Mouse (Mus musculus): Measurements from ENCODE around the gene Vgf.

Vgf gene

DNA sequence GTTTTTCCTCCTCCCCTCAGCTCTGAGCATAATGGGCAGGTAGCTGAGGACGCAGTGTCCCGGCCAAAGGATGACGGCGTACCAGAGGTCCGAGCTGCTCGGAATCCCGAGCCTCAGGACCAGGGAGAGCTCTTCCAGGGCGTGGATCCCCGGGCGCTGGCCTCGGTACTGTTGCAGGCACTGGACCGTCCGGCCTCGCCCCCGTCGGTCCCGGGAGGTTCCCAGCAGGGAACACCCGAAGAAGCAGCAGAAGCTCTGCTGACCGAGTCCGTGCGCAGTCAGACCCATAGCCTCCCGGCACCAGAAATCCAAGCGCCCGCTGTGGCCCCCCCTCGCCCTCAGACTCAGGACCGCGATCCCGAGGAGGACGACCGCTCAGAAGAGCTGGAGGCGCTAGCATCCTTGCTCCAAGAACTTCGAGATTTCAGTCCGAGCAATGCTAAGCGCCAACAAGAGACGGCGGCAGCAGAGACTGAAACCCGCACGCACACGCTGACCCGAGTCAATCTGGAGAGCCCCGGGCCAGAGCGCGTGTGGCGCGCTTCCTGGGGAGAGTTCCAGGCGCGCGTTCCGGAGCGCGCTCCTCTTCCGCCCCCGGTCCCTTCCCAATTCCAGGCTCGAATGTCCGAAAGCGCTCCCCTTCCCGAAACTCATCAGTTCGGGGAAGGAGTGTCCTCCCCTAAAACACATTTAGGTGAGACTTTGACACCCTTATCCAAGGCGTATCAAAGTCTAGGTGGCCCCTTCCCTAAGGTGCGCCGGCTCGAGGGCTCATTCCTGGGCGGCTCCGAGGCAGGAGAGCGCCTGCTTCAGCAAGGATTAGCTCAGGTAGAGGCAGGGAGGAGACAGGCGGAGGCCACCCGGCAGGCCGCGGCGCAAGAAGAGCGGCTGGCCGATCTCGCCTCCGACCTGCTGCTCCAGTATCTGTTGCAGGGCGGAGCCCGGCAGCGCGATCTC, 5.2 kb downstream of the Vgf start:
- DNase-seq, result no peak

- no peak for DNase-seq
Measured at GRCm38 (mm10) chr5:137032033-137032421, 5.8 kb downstream of the Vgf start.

GRCm38 (mm10) chr5:137032641-137033074, 6.5 kb downstream of the Vgf start:
- peak; percentile 99 for DNase-seq

DNA sequence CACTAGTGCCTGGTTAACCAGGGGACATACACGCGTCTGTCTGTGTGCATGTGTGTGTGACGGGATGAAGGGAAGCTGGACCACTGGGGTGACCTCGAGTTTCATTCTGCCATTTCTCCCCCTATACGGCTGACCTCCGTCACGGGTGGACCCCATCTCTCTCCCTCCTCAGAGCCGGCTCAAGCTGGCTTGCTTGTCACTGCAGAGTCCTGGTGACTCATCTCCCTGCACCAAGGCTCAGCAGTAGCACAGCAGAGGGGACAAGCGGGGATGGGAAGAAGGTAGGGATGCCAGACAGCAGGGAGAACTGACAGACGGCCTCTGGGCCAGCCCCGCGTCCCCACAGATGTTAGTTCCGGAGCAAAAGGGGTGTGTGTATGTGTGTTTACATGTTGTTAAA, 10.0 kb downstream of the Vgf start:
- DNase-seq, result no peak

GRCm38 (mm10) chr5:137039453-137039852, 13.3 kb downstream of the Vgf start:
- DNase-seq, result no peak

DNA sequence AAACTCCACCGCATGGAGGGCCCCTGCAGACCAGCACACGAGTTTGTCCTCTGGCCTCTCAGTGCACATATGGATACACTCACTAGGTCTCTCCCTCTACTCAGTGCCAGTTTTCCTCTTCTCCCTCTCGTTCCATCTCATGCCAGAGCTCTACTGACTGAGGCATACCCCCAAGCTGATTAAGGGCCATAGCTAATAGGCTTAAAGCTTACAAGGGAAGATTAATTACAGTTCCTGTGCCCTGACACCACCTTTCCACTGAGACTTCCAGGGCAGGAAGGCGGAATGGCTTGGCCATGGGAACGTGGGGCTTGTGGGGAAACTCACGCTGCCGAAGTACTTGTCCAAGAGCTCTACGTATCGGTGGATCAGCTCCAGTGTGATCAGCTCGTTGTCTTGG, 15.2 kb downstream of the Vgf start:
- no peak for DNase-seq

DNA sequence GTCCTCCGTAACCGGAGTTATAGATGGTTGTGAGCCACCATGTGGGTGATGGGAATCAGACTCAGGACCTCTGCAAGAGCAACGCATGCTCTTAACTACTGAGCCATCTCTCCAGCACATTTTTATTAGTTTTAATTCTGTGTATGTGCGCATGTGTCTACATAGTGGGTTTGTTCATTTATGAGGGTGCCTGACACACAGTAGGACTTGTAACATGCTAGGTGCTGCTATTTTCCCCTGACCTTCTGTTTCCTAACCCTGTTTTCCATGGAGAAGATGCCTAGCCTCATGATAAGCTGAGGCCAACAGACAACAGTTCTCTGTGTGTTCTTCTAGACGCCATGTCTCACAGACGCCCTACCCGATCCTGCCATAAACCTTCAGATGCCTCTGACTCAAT, 17.8 kb downstream of the Vgf start:
- no peak for DNase-seq

GRCm38 (mm10) chr5:137045402-137046323, 19.5 kb downstream of the Vgf start, which contains the start of gene Ap1s1:
Ap1s1 (minus strand) TSS chr5:137046135.
- DNase-seq, result peak; percentile 100

DNA sequence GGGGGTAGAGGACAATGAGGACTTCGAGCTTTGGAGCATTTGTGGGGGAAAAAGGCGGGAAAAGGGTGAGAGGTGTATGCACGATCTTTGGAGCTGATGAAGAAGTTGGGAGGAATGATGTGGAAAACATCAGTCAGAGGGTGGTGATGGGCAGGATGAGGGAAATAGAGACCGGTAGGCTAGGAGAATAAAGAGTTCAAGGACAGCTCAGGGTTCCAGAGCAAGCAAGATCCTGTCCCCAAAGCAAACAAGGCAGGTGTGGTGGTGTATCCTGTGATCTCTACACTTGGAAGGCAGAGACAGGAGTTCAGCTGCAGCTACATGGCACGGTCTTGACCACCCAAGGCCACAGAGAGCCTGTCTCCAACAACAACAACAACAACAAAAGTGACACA, 20.1 kb downstream of the Vgf start:
- DNase-seq, result no peak

DNA sequence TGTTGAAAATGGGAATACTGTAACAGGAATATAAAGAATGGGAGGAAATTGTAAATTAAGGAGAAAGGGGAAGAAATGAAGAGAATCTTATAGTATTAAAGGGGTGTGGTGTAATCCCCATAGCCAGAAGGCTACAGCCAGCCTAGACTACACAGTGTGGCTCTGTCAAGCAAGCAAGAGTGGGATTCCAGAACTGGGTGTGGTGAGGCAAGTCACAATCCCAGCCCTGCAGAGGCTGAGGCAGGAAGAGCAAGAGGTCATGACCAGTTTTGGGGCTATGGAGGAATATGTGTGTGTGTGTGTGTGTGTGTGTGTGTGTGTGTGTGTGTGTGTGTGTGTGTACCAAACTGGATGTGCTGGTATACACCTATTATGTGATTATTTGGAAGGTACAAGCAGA, 20.8 kb downstream of the Vgf start:
- DNase-seq, result no peak

- no peak for DNase-seq
Measured at GRCm38 (mm10) chr5:137051125-137051524, 24.9 kb downstream of the Vgf start.

DNA sequence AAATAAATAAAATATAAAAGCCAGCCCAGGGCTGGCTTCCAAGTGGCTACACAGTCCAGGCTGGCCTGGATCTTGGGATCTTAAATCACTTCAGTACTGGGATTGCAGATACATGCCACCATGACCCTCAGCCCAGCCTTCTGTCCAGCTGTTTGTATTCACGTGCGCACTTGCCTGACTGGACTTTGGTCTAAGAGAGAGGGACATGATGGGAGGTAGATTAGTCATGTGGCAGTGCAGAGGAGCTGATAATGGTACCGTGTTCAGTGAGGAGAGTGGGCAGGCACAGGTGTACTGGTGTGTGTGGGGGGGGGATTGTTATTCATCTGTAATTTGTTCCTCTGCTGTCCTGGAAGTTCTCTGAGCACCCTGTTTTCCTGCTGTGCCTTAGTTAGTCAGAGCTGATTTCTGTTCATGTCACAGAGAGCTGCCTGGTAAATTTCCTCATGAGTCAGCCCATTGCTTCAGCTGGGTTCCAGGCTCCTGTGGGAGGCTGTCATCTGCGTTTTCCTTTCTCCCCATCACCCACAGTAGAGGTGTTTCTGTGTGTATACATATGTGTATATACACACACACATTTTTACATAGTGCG, 25.8 kb downstream of the Vgf start:
- DNase-seq, result no peak

DNA sequence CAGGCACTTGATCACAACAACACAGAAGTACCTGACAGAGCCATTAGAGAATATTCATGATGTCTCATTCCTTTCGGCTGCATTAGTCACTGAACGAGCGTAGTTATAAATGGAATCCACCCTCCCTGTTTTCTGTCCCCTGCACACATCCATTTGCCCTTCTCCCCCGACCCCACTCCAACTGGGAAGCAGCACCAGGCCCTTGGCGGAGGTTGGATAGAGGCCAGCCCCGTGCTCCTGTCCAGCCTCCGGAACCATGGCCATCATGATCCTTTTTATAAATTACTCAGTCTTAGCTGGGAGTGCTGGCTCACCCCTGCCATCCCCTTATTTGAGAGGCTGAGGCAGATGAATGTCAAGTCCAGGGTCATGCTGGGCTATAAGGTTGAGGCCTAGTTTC, 28.1 kb downstream of the Vgf start:
- DNase-seq, result no peak

DNA sequence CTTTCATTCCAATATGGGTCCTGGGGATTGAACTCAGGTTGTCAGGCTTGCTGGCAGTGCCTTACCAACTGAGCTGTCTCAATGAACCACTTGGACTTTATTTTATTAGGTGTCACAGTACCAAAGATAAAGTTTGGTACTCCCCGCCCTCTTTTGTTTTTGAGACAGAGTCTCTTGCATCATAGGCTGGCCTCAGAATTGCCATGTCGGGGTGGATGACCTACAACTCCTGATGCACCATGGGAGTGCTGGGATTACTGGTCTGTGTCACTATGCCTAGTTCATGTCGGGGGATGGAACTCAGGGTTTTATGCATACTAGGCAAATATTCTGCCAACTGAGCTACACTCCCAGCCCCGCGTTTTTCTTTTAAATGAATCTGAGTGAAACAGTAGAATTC, 28.7 kb downstream of the Vgf start:
- DNase-seq, result no peak

DNA sequence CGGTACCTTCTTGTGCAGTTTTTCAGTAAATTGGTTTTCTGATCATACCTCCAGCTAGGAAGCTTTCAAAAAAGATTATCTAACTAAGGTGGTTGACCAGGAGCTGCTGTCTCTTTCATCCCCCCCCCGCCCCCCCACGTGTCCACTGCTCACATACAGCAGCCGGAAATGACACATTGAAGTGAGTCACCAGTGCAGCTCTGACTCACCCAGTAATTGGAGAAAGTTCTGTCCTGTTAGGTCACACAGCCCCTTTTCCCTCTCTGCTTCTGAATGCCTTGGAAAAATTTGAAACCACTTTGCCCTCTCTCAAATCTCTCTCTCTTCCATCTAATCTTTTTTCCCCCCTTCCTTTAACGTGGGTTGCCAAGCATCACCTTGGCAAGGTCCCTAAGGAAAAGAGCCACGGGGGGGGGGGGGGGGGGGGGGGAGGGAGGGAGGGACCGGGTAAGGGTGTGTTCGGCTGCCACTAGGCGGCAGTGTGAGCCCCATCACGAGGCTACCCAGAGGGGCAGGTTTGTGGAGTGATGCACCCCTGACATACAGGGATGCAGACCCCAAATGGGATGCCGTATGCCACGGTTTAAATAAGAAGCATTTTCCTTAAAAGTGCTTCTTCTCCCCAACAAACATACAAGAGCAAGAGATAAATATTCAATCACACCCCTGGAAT, 35.8 kb downstream of the Vgf start:
- peak; percentile 97 for DNase-seq

- DNase-seq, result peak; percentile 92
Measured at GRCm38 (mm10) chr5:137062601-137063000, 36.4 kb downstream of the Vgf start.

DNA sequence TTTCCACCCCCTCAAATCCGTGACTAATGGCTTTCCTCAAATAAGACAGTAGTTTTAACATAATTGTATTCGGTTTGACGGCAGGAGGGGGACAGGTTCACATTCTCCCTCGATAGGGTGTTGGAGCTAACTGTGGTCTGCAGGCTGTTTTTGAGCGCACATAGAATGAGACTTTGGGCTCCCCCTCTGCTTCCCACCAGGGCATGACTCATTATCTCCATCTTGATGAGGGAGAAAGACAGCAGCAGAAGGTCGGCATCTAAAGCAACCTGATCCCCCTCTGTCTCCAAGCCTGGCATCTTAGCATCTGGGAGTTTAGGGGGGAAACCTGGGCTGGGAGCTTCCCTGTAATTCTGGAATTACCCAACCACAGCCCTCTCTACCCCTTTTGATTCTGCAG, 39.3 kb downstream of the Vgf start:
- no peak for DNase-seq

GRCm38 (mm10) chr5:137065923-137066322, 39.7 kb downstream of the Vgf start:
- no peak for DNase-seq

GRCm38 (mm10) chr5:137068711-137069110, 42.5 kb downstream of the Vgf start:
- no peak for DNase-seq

DNA sequence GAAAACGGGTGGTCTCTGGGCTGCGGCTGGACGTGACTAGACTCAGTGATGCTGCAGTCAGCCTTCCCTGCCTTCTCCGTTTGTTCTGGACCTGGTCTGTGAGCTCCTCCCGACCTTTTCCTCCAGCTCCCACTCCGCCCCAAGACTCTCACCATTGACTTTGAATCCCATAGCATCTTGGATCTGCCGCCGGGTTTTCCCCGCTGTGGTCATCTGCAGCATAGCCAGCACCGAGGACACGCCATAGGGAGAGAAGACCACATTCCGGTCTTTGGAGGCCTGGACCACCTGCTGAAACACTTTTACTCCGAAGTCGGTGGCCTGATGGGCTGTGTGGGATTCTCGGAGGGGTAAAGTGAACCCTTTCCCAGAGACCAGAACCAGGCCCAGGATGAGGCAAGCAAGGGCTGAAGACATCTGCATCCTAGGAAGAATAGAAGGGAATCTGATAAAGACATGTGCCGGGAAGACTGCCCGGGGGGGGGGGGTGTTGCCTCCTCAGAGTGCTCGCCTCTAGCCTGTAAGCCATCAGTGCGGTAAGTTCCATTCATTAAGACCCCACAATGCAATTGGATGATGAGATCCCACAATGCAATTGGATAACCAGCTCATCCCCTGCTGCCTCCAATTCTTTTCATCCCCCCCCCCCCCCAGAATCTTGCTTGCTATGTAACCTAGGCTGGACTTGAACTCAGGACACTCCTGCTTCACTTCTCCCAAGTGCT, 44.9 kb downstream of the Vgf start:
- DNase-seq, result no peak

DNA sequence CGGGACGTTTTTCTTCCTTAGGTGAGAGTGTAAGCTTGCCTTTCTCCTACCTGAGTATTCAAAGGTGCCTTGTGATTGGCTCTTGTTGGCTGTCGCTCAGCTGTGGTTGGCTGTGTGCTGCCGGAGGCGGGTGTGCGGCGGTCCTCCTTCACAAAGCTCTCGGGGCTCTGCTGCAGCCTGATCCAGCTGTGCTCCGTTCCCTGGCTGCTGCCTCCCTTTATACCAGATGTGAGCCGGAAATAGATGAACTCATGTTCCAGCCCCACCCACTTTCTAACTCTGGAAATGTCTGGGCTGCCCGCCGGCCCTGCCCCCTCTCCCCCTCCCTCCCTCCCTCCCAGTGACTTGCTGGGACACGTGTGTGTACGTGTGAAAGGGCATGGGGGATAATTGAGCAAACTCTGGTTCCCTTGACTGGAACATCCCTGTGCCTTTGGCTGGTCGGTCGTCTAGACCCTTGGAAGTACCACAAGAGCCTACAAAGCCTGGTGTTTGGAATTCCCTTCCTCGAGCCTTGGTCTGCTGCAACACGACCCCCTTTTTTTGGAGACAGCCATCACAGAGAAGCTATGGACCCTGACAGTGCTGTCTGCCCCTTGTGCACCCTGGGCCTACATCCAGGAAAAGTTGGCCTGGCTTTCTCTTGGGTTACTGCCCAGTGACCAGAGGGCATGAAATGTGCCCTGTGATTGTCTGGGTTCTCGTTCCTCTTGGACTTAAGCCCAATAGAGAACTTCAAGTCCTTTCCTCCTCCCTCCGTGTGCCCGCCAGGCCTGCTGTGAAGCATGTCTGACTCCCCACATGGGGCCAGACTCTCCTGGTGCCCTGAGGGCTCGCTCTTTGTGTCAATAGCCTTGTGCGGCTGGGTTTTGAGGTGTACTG, 46.1 kb downstream of the Vgf start, which contains the start of gene Serpine1:
Gene Serpine1, minus strand, starts transcription at position 190 of the 882 bp plus-strand sequence.
- DNase-seq, result peak; percentile 100
